Mouse (Mus musculus): Measurements from ENCODE around the gene Rcsd1. TPM values are rescaled to one million over a fixed set of nuclear protein-coding genes. Genes with fewer than 3 reads are reported as not detected.

The Rcsd1 gene
- polyA plus RNA-seq, 1 experiment from 2014 or later: 8.4 TPM

- DNase-seq (ENCODE audit: low spot score) (no peak), ATAC-seq (ENCODE audit: low FRiP score) (no peak)
- Histone ChIP-seq H3K27me3 (ENCODE audit: control insufficient read depth, insufficient read depth, low read length) (no peaks in the 10 kb centered on the region), H3K4me3 (replicated peaks; ENCODE audit: low read length) (no peak overlapping the region), H3K36me3 (replicated peaks; ENCODE audit: control insufficient read depth, insufficient read depth) (no peaks in the 10 kb centered on the region), H3K27ac (no peak overlapping the region), H3K4me2 (replicated peaks) (no peak overlapping the region), H3K4me1 (replicated peaks; ENCODE audit: control insufficient read depth, insufficient read depth, low read length) (no peaks in the 10 kb centered on the region), H3K9ac (no peak overlapping the region), H3K9me3 (ENCODE audit: control insufficient read depth, low read length) (no peaks in the 10 kb centered on the region)
- WGBS: 94% methylated on average over 9 of the region's 9 CpGs
Observed at GRCm38 (mm10) chr1:165675167-165675566, 34.4 kb downstream of the Rcsd1 start.

DNA sequence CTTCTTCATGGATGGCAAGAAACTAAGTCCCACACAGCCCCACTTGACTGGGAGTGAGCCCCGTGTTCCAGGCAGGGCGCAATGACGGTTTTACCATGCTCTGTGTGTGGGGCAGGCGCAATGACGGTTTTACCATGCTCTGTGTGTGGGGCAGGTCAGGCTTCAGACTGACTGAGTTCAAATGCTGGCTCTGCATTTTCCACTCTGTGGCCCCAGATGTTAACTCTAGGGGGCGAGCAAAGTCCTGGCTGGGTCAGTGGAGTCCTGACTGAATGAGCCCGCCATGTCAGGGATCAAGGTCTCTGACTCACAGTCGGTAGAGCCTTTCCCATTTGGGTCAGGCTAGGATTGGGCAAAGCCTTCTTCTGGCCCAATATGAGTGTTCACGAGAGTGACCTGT is 37.2 kb downstream of the Rcsd1 start:
- Histone ChIP-seq H3K4me3 (replicated peaks; ENCODE audit: low read length) (no peak overlapping the region), H3K4me2 (replicated peaks) (no peak overlapping the region), H3K36me3 (replicated peaks; ENCODE audit: control insufficient read depth, insufficient read depth) (no peaks in the 10 kb centered on the region), H3K4me1 (replicated peaks; ENCODE audit: control insufficient read depth, insufficient read depth, low read length) (no peaks in the 10 kb centered on the region), H3K27me3 (ENCODE audit: control insufficient read depth, insufficient read depth, low read length) (no peaks in the 10 kb centered on the region), H3K9me3 (ENCODE audit: control insufficient read depth, low read length) (no peaks in the 10 kb centered on the region), H3K27ac (no peak overlapping the region), H3K9ac (no peak overlapping the region)
- ATAC-seq (ENCODE audit: low FRiP score): no peak
- WGBS: 77% methylated on average over 9 of the region's 9 CpGs
- no peak for DNase-seq (ENCODE audit: low spot score)

DNA sequence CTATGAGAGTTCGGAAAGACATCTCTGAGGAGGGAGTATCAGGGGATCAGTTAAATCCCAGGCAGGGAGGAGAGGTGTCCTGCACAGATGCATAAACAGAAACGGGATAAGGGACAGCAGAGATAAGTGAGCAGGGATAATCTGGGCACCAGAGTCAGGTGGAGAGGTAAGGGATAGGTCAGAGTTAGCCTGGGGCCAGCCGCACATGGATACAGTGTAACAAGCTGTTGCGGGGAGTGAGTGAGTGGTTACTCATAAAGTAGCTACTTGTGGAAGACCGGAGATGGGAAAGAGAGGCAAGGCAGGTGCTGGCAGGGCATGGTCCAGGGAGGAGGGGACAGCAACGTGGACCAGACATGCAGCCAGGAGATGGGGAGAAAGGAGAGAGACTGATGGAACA is 39.5 kb downstream of the Rcsd1 start:
- no peaks in the 10 kb centered on the region for H3K36me3 ChIP-seq (replicated peaks; ENCODE audit: control insufficient read depth, insufficient read depth)
- H3K27ac ChIP-seq: no peak overlapping the region
- no peaks in the 10 kb centered on the region for H3K27me3 ChIP-seq (ENCODE audit: control insufficient read depth, insufficient read depth, low read length)
- H3K4me1 ChIP-seq (replicated peaks; ENCODE audit: control insufficient read depth, insufficient read depth, low read length): no peaks in the 10 kb centered on the region
- ATAC-seq (ENCODE audit: low FRiP score) (no peak), DNase-seq (ENCODE audit: low spot score) (no peak)
- no peaks in the 10 kb centered on the region for H3K9me3 ChIP-seq (ENCODE audit: control insufficient read depth, low read length)
- H3K4me3 ChIP-seq (replicated peaks; ENCODE audit: low read length): no peak overlapping the region
- 88% methylated on average over 6 of the region's 6 CpGs for WGBS
- H3K9ac ChIP-seq: no peak overlapping the region
- H3K4me2 ChIP-seq (replicated peaks): no peak overlapping the region

DNA sequence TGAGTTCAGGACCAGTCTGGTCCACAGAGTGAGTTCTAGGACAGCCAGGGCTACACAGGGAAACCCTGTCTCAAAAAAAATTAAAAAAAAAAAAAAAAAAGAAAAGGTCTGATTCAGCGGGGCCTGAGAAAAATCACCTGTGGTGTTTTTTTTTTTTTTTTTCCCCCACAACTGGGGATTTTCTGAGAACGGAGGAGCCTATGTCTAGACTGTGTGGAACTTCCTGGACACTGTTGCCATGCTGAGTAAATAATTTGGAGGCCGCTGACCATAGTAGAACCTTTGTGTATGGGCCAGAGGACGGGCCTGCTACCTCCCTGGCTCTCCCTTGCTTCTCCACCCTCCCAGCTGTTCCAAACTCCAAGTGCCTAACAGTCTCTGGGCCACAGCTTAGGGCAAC is 40.7 kb downstream of the Rcsd1 start:
- Histone ChIP-seq H3K27me3 (ENCODE audit: control insufficient read depth, insufficient read depth, low read length) (no peaks in the 10 kb centered on the region), H3K27ac (no peak overlapping the region), H3K9me3 (ENCODE audit: control insufficient read depth, low read length) (no peaks in the 10 kb centered on the region), H3K36me3 (replicated peaks; ENCODE audit: control insufficient read depth, insufficient read depth) (no peaks in the 10 kb centered on the region), H3K4me1 (replicated peaks; ENCODE audit: control insufficient read depth, insufficient read depth, low read length) (no peaks in the 10 kb centered on the region), H3K4me3 (replicated peaks; ENCODE audit: low read length) (no peak overlapping the region), H3K9ac (no peak overlapping the region), H3K4me2 (replicated peaks) (no peak overlapping the region)
- ATAC-seq (ENCODE audit: low FRiP score) (no peak), DNase-seq (ENCODE audit: low spot score) (no peak)
- WGBS: 78% methylated on average over 4 of the region's 4 CpGs

DNA sequence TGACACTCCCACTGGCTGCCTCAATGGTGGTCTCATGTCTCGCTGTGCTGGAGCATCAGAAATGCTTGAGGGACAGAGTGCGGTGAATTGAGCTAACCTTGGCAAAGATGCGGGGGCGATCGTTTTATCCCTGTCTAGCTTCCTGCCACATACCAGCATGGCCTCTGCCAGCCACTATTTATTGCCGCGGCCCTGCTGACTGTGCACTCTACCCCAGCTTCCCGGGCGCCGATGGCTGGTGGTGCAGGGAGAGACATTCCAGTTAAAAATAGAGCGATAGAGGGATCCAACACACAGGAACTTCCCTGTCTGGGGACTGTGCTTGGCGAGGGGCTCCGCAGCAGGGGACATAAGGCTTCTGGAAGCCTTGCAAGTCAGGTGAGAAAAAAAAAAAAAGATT is 42.2 kb downstream of the Rcsd1 start:
- 56% methylated on average over 13 of the region's 13 CpGs for WGBS
- Histone ChIP-seq H3K4me1 (replicated peaks; ENCODE audit: control insufficient read depth, insufficient read depth, low read length) (0 out of 2 replicates have a peak, but pooled peaks cover 6% of the 10 kb centered on the region), H3K27me3 (ENCODE audit: control insufficient read depth, insufficient read depth, low read length) (no peaks in the 10 kb centered on the region), H3K36me3 (replicated peaks; ENCODE audit: control insufficient read depth, insufficient read depth) (no peaks in the 10 kb centered on the region), H3K4me3 (replicated peaks; ENCODE audit: low read length) (no peak overlapping the region), H3K9me3 (ENCODE audit: control insufficient read depth, low read length) (no peaks in the 10 kb centered on the region), H3K4me2 (replicated peaks) (no peak overlapping the region), H3K9ac (no peak overlapping the region), H3K27ac (no peak overlapping the region)
- no peak for DNase-seq (ENCODE audit: low spot score)
- no peak for ATAC-seq (ENCODE audit: low FRiP score)

DNA sequence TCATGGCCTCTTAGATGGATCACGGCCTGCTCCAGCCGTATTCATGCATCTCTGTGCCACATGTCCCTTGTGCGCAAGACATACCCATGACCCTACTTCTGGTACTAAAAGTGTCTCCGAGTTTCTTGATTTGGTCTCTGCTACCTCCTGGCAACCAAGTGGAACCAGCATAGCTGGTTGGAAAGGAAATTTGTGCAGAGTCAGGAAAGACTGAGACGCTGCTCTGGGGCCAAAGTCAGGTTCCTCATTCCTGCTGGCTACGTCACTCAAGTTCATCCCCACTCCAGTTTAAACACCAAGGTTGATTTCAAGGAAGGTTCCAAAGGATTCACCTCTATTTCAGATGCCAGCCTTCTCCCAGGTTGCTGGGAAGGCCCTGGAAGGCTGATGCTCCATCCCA is 42.6 kb downstream of the Rcsd1 start:
- 93% methylated on average over 6 of the region's 6 CpGs for WGBS
- H3K4me1 ChIP-seq (replicated peaks; ENCODE audit: control insufficient read depth, insufficient read depth, low read length): 0 out of 2 replicates have a peak, but pooled peaks cover 6% of the 10 kb centered on the region
- H3K9me3 ChIP-seq (ENCODE audit: control insufficient read depth, low read length): no peaks in the 10 kb centered on the region
- H3K4me2 ChIP-seq (replicated peaks): no peak overlapping the region
- no peaks in the 10 kb centered on the region for H3K27me3 ChIP-seq (ENCODE audit: control insufficient read depth, insufficient read depth, low read length)
- no peak overlapping the region for H3K4me3 ChIP-seq (replicated peaks; ENCODE audit: low read length)
- no peak overlapping the region for H3K27ac ChIP-seq
- no peak for DNase-seq (ENCODE audit: low spot score)
- H3K9ac ChIP-seq: no peak overlapping the region
- no peak for ATAC-seq (ENCODE audit: low FRiP score)
- H3K36me3 ChIP-seq (replicated peaks; ENCODE audit: control insufficient read depth, insufficient read depth): no peaks in the 10 kb centered on the region

DNA sequence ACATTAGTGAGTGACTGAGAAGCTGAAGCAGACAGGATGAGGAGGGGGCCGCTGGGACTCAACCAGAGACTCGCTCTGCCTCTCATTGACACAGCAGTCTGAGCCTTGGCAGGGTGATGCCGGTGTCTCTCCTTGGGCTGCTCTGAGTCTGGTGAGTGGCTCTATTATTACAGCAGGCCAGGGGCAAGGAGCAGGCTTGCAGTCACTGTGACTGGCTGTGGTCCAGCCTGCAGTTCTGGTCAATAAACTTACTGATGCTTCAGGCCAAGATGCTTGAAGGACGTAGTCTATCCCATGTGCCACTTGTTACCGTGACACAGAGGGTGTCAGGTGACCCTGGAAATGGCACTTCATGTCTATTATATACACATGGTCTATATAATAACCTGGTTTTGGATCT is 43.8 kb downstream of the Rcsd1 start:
- Histone ChIP-seq H3K9ac (no peak overlapping the region), H3K27ac (no peak overlapping the region), H3K9me3 (ENCODE audit: control insufficient read depth, low read length) (no peaks in the 10 kb centered on the region), H3K4me2 (replicated peaks) (no peak overlapping the region), H3K27me3 (ENCODE audit: control insufficient read depth, insufficient read depth, low read length) (no peaks in the 10 kb centered on the region), H3K36me3 (replicated peaks; ENCODE audit: control insufficient read depth, insufficient read depth) (no peaks in the 10 kb centered on the region), H3K4me3 (replicated peaks; ENCODE audit: low read length) (no peak overlapping the region), H3K4me1 (replicated peaks; ENCODE audit: control insufficient read depth, insufficient read depth, low read length) (0 out of 2 replicates have a peak, but pooled peaks cover 6% of the 10 kb centered on the region)
- WGBS: 77% methylated on average over 5 of the region's 5 CpGs
- ATAC-seq (ENCODE audit: low FRiP score): no peak; the same call in 1 of the 2 replicates
- no peak for DNase-seq (ENCODE audit: low spot score)

- Histone ChIP-seq H3K4me3 (replicated peaks; ENCODE audit: low read length) (no peak overlapping the region), H3K4me1 (replicated peaks; ENCODE audit: control insufficient read depth, insufficient read depth, low read length) (0 out of 2 replicates have a peak, but pooled peaks cover 6% of the 10 kb centered on the region), H3K36me3 (replicated peaks; ENCODE audit: control insufficient read depth, insufficient read depth) (no peaks in the 10 kb centered on the region), H3K9ac (no peak overlapping the region), H3K27ac (no peak overlapping the region), H3K4me2 (replicated peaks) (no peak overlapping the region), H3K9me3 (ENCODE audit: control insufficient read depth, low read length) (no peaks in the 10 kb centered on the region), H3K27me3 (ENCODE audit: control insufficient read depth, insufficient read depth, low read length) (no peaks in the 10 kb centered on the region)
- DNase-seq (ENCODE audit: low spot score) (no peak), ATAC-seq (ENCODE audit: low FRiP score) (no peak)
- WGBS: 72% methylated on average over 16 of the region's 16 CpGs
Observed at GRCm38 (mm10) chr1:165663277-165663676, 46.3 kb downstream of the Rcsd1 start.

DNA sequence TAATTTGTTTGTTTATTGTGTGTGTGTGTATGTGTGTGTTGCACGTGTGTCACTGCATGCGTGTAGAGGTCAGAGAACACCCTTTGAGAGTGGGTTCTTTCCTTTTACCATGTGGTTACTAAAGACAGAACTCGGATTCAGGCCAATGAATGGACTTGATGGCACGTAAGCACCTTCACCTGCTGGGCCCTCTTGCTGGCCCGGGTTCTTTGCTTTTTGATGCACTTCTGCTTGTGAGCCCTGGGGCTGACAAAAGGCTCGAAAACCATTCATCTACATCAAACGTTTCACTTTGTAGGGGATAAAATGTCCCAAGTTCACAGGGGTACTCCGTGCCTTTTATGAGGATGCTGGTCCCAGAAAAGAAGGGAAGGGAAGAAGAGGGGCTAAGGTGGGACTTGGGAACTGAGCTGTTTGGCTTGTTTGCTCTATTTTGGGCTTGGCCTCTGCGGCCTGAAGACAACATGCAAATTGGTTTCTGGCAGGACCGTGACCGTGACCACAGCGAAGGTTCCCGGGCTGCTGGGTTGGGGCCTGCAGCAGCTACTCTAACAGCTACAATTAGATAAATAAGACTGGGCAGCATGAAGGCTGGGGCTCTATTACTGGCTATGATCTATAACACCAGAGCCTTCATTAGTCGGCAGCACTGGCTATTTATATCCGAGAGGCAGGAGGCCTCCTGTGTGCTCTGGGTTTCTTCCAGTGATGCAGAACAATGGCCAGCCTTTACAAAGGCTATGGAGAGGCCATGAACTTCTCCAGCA is 46.9 kb downstream of the Rcsd1 start:
- H3K4me1 ChIP-seq (replicated peaks; ENCODE audit: control insufficient read depth, insufficient read depth, low read length): 0 out of 2 replicates have a peak, but pooled peaks cover 6% of the 10 kb centered on the region
- DNase-seq (ENCODE audit: low spot score) (no peak), ATAC-seq (ENCODE audit: low FRiP score) (no peak)
- H3K9ac ChIP-seq: no peak overlapping the region
- H3K9me3 ChIP-seq (ENCODE audit: control insufficient read depth, low read length): no peaks in the 10 kb centered on the region
- H3K4me3 ChIP-seq (replicated peaks; ENCODE audit: low read length): no peak overlapping the region
- 33% methylated on average over 15 of the region's 15 CpGs for WGBS
- H3K27me3 ChIP-seq (ENCODE audit: control insufficient read depth, insufficient read depth, low read length): no peaks in the 10 kb centered on the region
- no peaks in the 10 kb centered on the region for H3K36me3 ChIP-seq (replicated peaks; ENCODE audit: control insufficient read depth, insufficient read depth)
- H3K27ac ChIP-seq: no peak overlapping the region
- H3K4me2 ChIP-seq (replicated peaks): no peak overlapping the region

All from hindbrain, embryonic 14.5 days (tissue).